Mouse (Mus musculus) heart, postnatal 0 days (tissue): Measurements from ENCODE around the gene Olfr1355.

Source experiments
- CTCF ChIP-seq: IDR thresholded peaks from 2 replicates; pipeline ENCODE4 v1.5.1; 2016; ENCODE audit warnings: antibody characterized with exemption, control low read depth, low read depth
- EP300 ChIP-seq: IDR thresholded peaks from 2 replicates; pipeline ENCODE4 v1.6.1; 2016; ENCODE audit warnings: antibody characterized with exemption, low read depth

- TF ChIP-seq CTCF (no peak), EP300 (no peak)
These were observed 23.3 kb upstream of the Olfr1355 start, which contains the start of gene Olfr1356 for GRCm38 (mm10) chr10:78852066-78852465.
